Mouse (Mus musculus) heart, adult 2 months (tissue): ENCODE measurements around the gene Itgb5. TPM values are rescaled to one million over a fixed set of nuclear protein-coding genes. Genes with fewer than 3 reads are reported as not detected.
A peak's percentile ranks its signal among the peaks of the same experiment; 100 is the strongest.

ENCODE experiments used
- DNase-seq, 2 experiments: peaks; one replicate each; pipeline ENCODE4 v3.0.0; 2021
- H3K27ac ChIP-seq: fragments of 200-600 bp; 2 replicates; pipeline ENCODE4 v1.8.1; 2022
- H3K27me3 ChIP-seq: fragments of 200-500 bp; 2 replicates; pipeline ENCODE4 v1.6.1; 2012; ENCODE audit warnings: mild to moderate bottlenecking, low read length, inconsistent platforms, mixed read lengths; ENCODE audit not compliant: control insufficient read depth, insufficient read depth
- H3K36me3 ChIP-seq: fragments of 200-500 bp; 2 replicates; pipeline ENCODE4 v1.6.1; 2012; ENCODE audit warnings: low read length, inconsistent platforms; ENCODE audit not compliant: control insufficient read depth, insufficient read depth
- H3K4me1 ChIP-seq: fragments of 200-500 bp; 2 replicates; pipeline ENCODE4 v1.6.1; 2011; ENCODE audit warnings: low read length; ENCODE audit not compliant: control insufficient read depth, insufficient read depth
- H3K4me3 ChIP-seq: fragments of 200-600 bp; 2 replicates; pipeline ENCODE4 v1.8.1; 2022
- H3K79me2 ChIP-seq: fragments of 200-500 bp; replicated peaks from 2 replicates; pipeline ENCODE4 v1.6.1; 2012; ENCODE audit warnings: mild to moderate bottlenecking, inconsistent platforms, low read length, moderate library complexity, mixed read lengths; ENCODE audit not compliant: control insufficient read depth, insufficient read depth
- H3K9ac ChIP-seq: fragments of 200-500 bp; 2 replicates; pipeline ENCODE4 v1.6.1; 2012; ENCODE audit warnings: low read depth, mild to moderate bottlenecking, control low read depth, inconsistent platforms, low read length, mixed read lengths
- CTCF ChIP-seq: fragments of 200-600 bp; IDR thresholded peaks from 2 replicates; pipeline ENCODE4 v1.8.1; 2022; ENCODE audit warnings: antibody characterized with exemption, mild to moderate bottlenecking, moderate library complexity
- EP300 ChIP-seq: fragments of 200-500 bp; IDR thresholded peaks from 2 replicates; pipeline ENCODE4 v1.6.1; 2011; ENCODE audit warnings: low read depth, low read length, control low read depth; ENCODE audit not compliant: insufficient read depth
- POLR2A ChIP-seq: fragments of 200-500 bp; IDR thresholded peaks from 2 replicates; pipeline ENCODE4 v1.6.1; 2011; ENCODE audit warnings: mild to moderate bottlenecking, low read depth, low read length, control low read depth; ENCODE audit not compliant: insufficient read depth
- WGBS: fragments of 180-500 bp; shearing (Covaris S2); methylation state at CpG from one replicate; pipeline ENCODE4 v1.1.7; 2018; 5-methylcytosine and 5-hydroxymethylcytosine counted together
- intact Hi-C: fragments of 180-260 bp; cut with DNase I; formaldehyde crosslinking; loops from one replicate; pipeline ENCODE4 v1.15.1; 2025
- polyA plus RNA-seq: library from polyadenylated mRNA; depleted of rRNA; stranded (reverse); fragments of >200 nt; gene quantifications from 2 replicates; pipeline ENCODE4 v1.2.3, GENCODE M21; 2012
- total RNA-seq, 2 experiments: library from RNA; stranded (reverse); gene quantifications; 2 replicates each; pipeline ENCODE4 v1.2.3; 2021

Gene Itgb5
- total and polyA plus RNA-seq, 3 experiments: 83.2 to 95.7 (median 95.3) TPM

DNA sequence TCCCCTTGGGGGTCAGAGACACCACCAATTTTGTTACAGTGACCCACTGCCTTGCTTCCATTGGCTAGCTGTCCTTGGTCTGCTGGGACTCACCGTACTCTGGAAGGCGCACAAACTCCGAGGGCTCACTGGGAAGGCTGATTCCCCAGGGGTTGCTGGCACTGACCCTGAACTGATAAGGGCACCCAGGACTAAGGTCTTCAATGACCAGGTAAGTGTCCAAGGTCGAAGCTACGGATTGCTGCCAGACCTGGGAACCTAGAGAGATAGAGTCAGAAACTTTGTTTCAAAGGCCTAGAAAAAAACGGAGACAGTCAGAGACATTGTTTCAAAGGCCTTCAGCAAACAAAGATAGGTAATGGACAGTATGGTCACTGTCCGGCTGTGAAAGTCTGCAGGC, 157.5 kb downstream of the Itgb5 start:
- intact Hi-C loops: loop anchor here (5.0 kb wide), 1 partner anchor 35 kb away; no protein-coding TSS in a partner anchor

DNA sequence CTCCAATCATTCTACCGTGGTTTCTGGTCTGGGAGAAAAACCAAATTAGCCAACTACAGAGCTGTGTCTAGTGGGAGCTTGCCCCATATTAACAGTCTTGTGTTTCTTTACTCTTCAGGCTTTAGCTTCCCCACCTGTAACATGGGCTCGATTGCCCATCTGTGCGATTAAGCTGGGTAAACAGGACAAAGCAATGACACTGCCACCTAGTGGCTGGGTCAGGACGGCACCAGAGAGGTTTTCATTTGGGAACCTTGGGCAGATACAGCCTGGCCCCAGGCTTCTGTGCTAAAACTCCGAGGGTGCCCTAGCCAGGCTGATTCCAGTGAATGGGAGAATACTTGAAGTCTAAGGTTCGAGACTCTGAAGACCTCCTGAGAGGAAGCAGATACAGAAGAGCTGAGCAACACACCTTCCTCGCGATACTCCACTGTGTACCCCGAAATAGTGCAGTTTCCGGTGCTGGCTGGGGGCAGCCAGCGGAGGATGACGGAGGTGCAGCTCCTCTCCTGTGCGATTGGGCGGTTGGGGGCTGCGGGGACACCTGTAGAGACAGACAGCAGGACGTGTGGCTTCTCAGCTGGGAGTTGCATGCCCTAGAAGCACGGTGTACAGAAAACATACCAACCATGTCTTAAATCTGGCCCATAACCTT, 159.0 kb downstream of the Itgb5 start:
- DNase-seq: peak; percentile 47 to 69
- H3K4me3 ChIP-seq: no peak overlapping the region
- 58% methylated on average over 17 of the region's 17 CpGs for WGBS

More for the DNA sequence above, 157.5 kb downstream of the Itgb5 start:
- 84% methylated on average over 7 of the region's 7 CpGs for WGBS
- DNase-seq: no peak
- H3K4me3 ChIP-seq: no peak overlapping the region
- H3K27me3 ChIP-seq: no peaks in the 10 kb centered on the region
- no peak for TF ChIP-seq CTCF
- no peak for TF ChIP-seq EP300
- TF ChIP-seq POLR2A: no peak
- H3K79me2 ChIP-seq: no peaks in the 10 kb centered on the region
- H3K27ac ChIP-seq: no peak overlapping the region
- no peaks in the 10 kb centered on the region for H3K36me3 ChIP-seq
- no peak overlapping the region for H3K9ac ChIP-seq
- H3K4me1 ChIP-seq: no peaks in the 10 kb centered on the region

DNA sequence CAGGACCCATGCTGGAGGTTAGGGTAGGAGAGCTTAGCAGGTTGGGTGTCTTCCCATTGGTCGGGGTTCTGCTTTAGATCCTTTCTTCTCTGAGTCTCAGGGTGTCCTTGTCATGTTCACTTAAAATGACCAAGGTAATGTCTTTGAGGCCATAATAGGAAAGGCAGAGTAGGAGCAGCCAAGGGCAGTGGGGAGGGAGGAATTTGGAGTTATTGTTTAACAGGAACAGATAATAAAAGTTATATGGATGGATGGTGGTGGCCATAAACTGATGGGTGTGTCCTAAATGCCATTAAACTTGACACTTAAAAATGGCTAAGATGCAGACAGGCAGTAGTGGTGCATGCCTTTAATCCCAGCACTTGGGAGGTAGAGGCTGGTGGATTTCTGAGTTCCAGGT, 159.6 kb downstream of the Itgb5 start:
- Histone ChIP-seq H3K4me1 (no peaks in the 10 kb centered on the region), H3K79me2 (no peaks in the 10 kb centered on the region), H3K27me3 (no peaks in the 10 kb centered on the region), H3K9ac (no peak overlapping the region), H3K36me3 (no peaks in the 10 kb centered on the region), H3K27ac (no peak overlapping the region), H3K4me3 (no peak overlapping the region)
- no peak for DNase-seq
- 92% methylated on average over 1 of the region's 1 CpGs for WGBS
- intact Hi-C loops: loop anchor here (5.0 kb wide), 1 partner anchor 37 kb away; no protein-coding TSS in a partner anchor
- TF ChIP-seq EP300: no peak

More for the DNA sequence above, 159.0 kb downstream of the Itgb5 start:
- Histone ChIP-seq H3K79me2 (no peaks in the 10 kb centered on the region), H3K4me1 (no peaks in the 10 kb centered on the region), H3K27me3 (no peaks in the 10 kb centered on the region), H3K27ac (no peak overlapping the region), H3K36me3 (no peaks in the 10 kb centered on the region), H3K9ac (no peak overlapping the region)
- TF ChIP-seq POLR2A (no peak), CTCF (peak; percentile 92), EP300 (no peak)
- intact Hi-C loops: loop anchor here (1.0 to 5.0 kb wide), 2 partner anchors 36 to 167 kb away; no protein-coding TSS in a partner anchor

DNA sequence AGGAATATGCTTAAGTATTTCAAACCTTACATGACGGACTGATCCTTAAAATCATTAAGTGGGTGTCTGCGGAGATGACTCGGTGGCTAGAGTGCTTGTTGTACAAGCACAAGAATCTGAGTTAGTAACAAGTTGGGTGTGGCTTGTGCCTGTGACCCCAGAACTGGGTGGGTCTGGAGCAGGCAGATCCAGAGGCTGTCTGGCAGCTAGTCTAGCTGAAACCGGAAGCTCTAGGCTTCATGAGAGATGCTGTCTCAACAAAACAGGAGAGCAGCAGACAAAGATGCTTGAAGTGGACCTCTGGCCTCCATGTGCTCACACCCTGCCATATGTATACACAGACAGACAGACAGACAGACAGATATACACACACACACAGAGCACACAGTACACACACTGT, 161.2 kb downstream of the Itgb5 start:
- intact Hi-C loops: no loop called here
- TF ChIP-seq CTCF: no peak
- no peak for TF ChIP-seq POLR2A
- no peak for TF ChIP-seq EP300
- 70% methylated on average over 4 of the region's 4 CpGs for WGBS

DNA sequence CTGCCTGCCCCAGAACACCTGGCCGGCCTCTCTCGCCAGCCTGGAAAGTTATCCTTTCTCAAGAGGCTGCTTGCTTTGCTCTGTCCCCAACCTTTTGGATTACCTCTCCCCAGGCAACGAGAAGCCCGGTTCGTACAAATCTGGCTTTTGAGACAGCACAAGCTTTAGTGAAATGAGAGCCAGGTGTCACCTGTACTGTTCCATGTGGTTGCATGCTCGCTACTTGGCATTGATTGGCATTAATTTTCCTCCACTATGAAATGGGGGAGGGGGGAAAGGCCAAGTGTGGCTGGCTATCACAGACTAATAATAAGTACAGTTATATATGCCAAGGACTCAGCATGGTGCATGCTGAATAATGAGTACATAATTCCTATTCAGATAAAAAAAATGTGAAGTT, 164.9 kb downstream of the Itgb5 start:
- Histone ChIP-seq H3K9ac (no peak overlapping the region), H3K4me1 (no peaks in the 10 kb centered on the region), H3K79me2 (no peaks in the 10 kb centered on the region), H3K27ac (no peak overlapping the region), H3K27me3 (no peaks in the 10 kb centered on the region), H3K36me3 (no peaks in the 10 kb centered on the region), H3K4me3 (no peak overlapping the region)
- WGBS: 94% methylated on average over 6 of the region's 6 CpGs
- intact Hi-C loops: no loop called here
- DNase-seq: no peak
- TF ChIP-seq EP300: no peak
- no peak for TF ChIP-seq POLR2A
- no peak for TF ChIP-seq CTCF

More for the DNA sequence above, 161.2 kb downstream of the Itgb5 start:
- no peaks in the 10 kb centered on the region for H3K36me3 ChIP-seq
- no peaks in the 10 kb centered on the region for H3K79me2 ChIP-seq
- H3K9ac ChIP-seq: no peak overlapping the region
- H3K27ac ChIP-seq: no peak overlapping the region
- no peak for DNase-seq
- H3K27me3 ChIP-seq: no peaks in the 10 kb centered on the region
- H3K4me1 ChIP-seq: no peaks in the 10 kb centered on the region
- no peak overlapping the region for H3K4me3 ChIP-seq

DNA sequence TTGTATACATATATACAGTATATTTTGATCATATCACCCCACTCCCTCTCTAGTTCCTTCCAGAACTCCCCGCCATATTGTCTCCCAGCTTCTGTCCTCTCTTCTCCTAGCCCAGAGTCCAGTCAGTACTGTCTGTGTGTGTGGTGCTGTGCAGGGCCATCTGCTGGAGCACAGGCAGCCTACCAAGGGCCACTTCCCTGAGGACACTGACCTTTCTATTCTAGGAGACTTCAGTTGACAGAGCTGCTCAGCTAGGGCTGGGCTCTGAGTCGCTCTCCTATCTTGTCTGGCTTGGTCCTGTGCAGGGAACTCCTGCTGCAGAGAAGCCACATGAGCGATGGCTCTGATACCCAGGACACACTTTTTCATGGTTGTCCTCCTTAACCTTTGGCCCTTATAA, 166.0 kb downstream of the Itgb5 start:
- TF ChIP-seq EP300: no peak
- TF ChIP-seq CTCF: no peak
- TF ChIP-seq POLR2A: no peak
- DNase-seq: peak in 1 of 2 experiments; percentile 46
- H3K4me3 ChIP-seq: no peak overlapping the region
- H3K36me3 ChIP-seq: no peaks in the 10 kb centered on the region
- no peaks in the 10 kb centered on the region for H3K79me2 ChIP-seq
- H3K9ac ChIP-seq: no peak overlapping the region
- H3K27me3 ChIP-seq: no peaks in the 10 kb centered on the region
- WGBS: 53% methylated on average over 3 of the region's 3 CpGs
- H3K4me1 ChIP-seq: no peaks in the 10 kb centered on the region
- H3K27ac ChIP-seq: no peak overlapping the region
- intact Hi-C loops: no loop called here
